Mouse (Mus musculus) brain, embryonic 14.5 days (tissue): ENCODE results near the gene Chmp5. TPM values are rescaled to one million over a fixed set of nuclear protein-coding genes. Genes with fewer than 3 reads are reported as not detected.
"Not testable (repeated sequence)": the region's sequence is repeated elsewhere in the genome, so short reads cannot be mapped to it uniquely, and the experiment has no call there.

Experiments used
- DNase-seq: peaks from one replicate; pipeline ENCODE4 v3.0.0-alpha.2; 2011; ENCODE audit warnings: low read depth
- CTCF ChIP-seq: fragments of 200-500 bp; IDR thresholded peaks from 2 replicates; pipeline ENCODE4 v1.5.1; 2012; ENCODE audit warnings: inconsistent platforms, mild to moderate bottlenecking, moderate library complexity, borderline replicate concordance; ENCODE audit not compliant: insufficient read depth, insufficient read length; ENCODE audit errors: extremely low read depth
- POLR2A ChIP-seq: fragments of 200-500 bp; IDR thresholded peaks from 2 replicates; pipeline ENCODE4 v1.6.1; 2012; ENCODE audit warnings: mild to moderate bottlenecking, inconsistent platforms, borderline replicate concordance; ENCODE audit not compliant: poor library complexity, insufficient read depth, insufficient read length, severe bottlenecking; ENCODE audit errors: extremely low read depth
- polyA plus RNA-seq: library from polyadenylated mRNA; depleted of rRNA; stranded (reverse); fragments of >200 nt; gene quantifications from 2 replicates; pipeline ENCODE4 v1.2.3, GENCODE M21; 2012

The Chmp5 gene
- polyA plus RNA-seq, 1 experiment = 97.4 TPM

DNA sequence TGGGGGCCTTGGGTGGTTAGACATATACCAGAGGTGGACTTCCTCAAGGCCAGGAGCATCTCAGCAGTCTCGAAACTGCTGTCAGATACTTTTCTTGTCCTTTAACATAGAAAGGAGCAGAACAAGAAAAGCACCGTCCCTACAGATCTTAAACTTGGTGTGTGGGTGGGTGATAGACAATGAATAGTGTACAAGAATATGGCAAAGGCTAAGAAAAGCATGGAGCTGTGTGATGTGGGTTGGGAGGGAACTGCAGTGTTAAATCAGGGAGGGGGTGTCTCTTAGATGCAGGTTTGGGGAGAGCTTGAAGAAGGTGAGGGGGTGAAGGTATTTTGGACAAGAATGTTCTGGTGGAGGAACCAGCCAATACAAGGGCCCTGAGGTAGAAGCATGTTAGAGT is 27.6 kb upstream of the Chmp5 start:
- no peak for DNase-seq
- TF ChIP-seq CTCF (no peak), POLR2A (no peak)

DNA sequence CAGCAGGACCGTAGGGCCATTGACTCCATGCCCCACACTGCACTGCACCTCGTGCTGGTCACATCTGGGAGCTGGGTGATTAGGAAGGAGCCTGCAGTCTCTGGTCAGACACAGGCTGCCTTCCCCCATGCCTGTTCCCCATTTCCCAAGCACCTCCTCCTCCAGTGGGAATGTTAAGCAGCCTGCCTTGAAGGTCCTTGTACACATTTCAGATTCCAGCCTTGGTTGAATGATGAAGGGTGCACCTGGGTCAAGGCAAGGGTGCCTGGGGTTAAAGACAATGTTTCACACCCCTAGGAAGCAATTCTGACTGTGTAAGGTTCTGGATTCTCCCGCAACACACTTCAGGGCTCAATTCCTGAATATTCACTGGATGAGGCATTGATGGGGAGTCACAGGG is 26.9 kb upstream of the Chmp5 start:
- TF ChIP-seq POLR2A (no peak), CTCF (no peak)
- DNase-seq = no peak

DNA sequence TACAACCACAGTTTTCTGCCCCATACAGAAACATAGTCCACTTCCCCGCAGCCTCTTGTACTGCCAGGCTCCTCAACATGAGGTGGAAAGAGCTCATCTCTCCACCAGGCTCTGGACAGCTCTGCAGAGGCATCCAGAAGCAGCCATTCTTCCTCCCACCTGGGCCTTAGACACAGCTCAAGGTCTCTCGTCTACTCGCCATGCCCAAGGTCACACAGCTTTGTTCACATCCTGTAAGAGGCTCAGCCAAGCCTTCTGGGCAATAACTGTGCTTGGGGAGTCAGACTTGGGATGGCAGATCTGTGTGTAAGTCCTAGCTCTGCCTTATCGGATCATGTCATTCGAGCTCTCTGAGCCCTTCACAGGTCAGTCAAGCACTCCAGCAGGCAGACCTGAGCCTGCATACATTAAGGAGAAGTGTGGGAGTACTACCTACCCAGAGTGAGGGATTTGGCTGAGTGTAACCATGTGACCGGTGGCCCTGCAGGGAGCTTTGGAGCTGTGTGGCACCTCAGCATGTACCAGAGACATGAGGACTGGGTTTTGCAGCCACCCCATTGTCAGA is 25.0 kb upstream of the Chmp5 start:
- TF ChIP-seq CTCF (no peak), POLR2A (no peak)
- no peak for DNase-seq

DNA sequence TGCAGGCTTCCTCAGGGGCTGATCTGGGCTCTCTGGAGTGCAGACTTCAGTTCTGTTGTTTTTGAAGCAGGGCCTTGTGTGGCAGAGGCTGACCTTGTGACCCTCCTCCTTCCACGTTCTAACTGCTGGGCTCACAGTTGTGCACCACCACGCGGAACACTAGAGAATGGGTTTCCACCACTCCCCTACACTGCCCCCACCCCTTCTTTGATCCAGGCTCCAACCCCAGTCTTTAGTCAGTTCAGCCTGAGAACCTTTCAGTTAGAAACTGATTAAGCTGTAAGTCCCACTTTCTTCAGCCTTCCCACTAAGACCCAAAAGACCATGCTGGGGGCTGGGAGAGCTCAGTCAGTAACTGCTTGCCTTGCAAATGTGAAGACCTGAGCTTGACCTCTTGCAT is 22.6 kb upstream of the Chmp5 start:
- no peak for TF ChIP-seq CTCF
- TF ChIP-seq POLR2A = no peak
- DNase-seq = no peak

DNA sequence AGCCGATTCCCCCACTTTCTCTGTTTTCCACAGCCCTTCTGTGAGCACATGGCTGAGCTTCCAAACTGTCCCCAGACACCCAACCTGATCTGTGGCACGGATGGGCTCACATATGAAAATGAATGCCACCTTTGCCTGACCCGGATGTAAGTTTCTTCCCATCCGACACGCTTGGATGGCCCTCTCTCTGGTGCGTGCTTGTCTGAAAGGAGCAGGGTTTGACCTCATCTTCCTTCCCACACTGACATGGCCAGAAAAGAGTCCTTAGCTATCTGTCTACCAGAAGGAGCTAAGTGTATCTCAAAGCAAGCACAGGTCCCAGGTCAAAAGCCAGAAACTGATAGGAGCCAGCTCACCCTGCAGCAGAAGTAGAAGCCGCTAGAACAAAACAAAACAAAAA is 19.2 kb upstream of the Chmp5 start:
- TF ChIP-seq CTCF (no peak), POLR2A (no peak)

DNA sequence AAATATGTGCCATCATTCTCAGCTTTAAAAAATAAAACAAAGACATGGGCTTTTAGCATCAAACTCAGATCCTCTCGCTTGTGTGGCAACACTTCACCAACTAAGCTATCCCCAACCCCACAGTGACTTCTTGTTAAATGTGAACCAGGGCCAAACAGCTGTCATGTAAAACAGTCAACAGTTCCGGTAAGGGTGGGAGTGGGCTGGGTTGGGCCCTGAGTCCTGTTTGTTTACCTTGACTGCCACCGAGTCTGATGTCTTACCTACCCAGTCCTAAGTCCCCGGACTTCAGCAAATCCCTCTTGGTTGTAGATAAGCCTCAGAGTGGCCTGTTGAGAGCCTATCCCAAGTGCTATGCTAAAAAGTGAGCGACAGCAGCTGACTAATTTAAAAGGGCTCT is 14.5 kb upstream of the Chmp5 start:
- no peak for DNase-seq
- TF ChIP-seq POLR2A (no peak), CTCF (no peak)

More for the DNA sequence above, 19.2 kb upstream of the Chmp5 start:
- no peak for DNase-seq

DNA sequence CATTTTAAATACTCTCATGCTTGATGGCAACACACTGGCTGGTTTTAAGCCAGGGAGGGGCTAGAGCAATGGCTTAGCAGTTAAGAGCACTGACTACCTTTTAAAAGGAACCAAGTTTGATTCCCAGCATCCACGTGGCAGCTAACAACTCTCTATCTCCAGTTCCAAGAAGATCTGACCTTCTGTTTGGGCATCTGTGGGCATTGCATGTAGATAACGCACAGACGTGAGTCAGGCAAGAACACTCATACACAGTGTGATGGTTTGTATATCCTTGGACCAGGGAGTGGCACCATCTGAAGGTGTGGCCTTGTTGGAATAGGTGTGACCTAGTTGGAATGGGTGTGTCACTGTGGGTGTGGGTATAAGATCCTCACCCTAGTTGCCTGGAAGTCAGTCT is 13.8 kb upstream of the Chmp5 start:
- not testable (repeated sequence) for DNase-seq

DNA sequence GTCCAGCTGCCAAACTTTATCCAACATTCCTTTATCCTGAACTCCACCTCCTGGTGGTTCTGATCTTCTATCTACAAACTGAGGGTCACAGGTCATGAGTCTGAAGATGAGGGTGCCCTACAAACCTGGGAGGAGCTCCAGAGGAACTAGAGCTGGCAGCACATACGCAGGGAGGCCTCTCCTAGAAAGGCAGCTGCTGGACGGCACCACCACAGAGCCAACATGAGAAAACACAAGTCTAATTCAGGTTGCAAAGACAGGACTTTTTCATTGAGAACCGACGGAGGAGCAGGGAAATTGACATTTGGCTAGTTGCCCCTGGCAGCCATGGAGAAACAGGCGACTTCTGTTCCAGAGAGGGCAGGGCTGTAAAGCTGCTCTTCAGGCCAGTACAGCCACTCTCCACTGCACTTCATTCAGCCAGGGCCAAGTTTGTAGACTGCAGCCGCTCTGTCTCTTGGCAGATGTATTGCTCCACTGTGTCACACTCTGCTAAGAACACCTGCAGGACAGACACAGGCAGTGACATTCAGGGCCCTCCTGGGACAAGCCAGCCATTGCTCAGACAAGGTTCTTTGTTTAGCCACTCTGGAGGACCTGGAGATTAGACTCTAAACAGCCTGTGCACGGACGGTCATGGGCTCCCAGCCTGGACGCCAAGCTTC is 11.9 kb upstream of the Chmp5 start:
- DNase-seq = peak; percentile 55
- TF ChIP-seq CTCF (no peak), POLR2A (no peak)

DNA sequence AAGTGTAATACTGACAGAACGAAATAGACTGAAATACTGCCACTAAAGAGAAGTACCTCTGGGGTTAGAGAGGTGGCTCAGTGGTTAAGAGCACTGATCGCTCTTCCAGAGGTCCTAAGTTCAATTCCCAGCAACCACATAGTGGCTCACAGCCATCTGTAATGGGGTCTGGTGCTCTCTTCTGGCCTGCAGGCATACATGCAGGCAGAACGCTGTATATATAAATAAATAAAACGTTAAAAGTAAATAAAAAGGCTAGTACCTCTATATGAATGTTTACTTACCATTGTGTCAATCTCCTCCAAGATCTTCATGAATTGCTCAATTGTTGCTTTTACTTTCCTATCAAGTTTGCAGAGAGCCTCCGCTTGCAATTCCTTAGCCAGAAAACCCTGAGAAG is 9.4 kb upstream of the Chmp5 start:
- DNase-seq = no peak
- TF ChIP-seq CTCF (no peak), POLR2A (no peak)

DNA sequence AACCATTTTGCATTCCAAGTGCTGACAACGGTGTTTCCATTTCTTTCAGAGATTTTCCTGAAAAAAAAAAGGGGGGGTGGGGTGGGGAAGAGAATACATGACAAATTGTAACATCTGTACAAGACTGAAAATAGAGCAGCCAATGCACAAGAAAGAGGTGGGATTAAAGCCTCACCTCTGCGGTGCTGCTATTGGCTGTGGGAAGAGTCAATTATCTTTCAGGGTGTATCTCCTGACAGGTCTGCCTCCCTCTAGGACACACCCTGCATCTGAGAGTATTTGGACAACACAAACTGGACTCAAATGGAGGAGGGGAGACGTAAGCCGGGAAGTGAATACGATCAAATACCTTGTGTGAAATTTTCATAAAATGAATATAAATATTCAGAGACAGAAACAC is 4.6 kb upstream of the Chmp5 start:
- TF ChIP-seq CTCF (no peak), POLR2A (no peak)
- DNase-seq = no peak

DNA sequence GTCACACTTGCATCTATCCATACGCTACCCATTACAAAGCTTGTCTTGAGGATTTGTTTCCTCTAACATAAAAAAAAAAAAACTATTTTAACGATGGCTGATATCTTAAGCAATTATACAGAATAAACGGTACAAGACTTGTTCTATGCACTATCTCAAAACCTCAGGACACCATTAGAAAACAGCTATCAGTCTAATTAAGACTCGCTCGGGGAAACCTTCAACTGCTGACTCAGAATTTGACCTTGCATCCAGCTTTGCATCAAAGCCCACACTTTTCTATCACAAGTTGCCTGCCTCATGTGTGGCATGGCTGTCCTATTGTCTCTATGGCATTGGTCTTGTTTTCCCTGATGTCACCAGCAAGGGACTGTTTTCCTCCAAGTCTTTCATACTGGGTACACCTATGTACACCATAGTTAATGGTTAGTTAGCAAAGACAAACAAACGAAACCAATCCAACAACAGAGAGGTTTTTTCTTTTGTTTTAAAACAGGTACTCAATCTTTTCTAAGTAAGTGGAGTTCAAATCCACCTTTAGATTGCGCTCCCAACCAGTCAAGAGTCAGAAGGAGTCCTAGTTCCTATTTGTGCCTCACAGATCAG is 1.6 kb upstream of the Chmp5 start:
- TF ChIP-seq POLR2A (no peak), CTCF (no peak)
- DNase-seq = no peak

DNA sequence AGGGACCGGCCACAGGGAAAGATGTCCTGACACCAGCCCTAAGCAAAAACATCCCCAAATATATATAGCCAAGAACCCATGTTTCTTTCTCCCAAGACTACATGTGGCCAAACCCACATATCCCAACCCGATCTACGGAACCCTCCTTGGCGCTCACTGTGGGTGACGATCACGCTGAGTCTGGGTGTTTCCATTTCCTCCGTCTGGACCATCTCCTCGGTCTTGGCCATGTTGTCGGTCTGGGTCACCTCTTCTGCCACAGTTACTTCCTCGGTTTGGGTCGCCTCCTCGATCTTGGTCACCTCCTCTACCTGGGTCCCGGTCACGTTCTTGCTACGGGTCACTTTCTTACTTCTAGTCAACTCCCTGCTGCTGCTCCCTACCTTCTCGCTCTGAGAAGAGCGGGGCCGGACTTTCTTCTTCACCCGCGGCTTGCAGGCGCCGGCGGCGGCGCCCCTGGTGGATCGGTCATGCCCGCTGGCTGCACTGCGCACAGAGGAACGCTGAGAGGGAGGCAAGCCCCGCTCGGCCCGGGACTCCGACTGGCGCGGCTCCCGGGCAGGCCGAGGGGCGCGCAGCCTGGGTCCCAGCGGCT is 545 bp upstream of the Chmp5 start:
- no peak for DNase-seq
- TF ChIP-seq POLR2A = no peak
- no peak for TF ChIP-seq CTCF

DNA sequence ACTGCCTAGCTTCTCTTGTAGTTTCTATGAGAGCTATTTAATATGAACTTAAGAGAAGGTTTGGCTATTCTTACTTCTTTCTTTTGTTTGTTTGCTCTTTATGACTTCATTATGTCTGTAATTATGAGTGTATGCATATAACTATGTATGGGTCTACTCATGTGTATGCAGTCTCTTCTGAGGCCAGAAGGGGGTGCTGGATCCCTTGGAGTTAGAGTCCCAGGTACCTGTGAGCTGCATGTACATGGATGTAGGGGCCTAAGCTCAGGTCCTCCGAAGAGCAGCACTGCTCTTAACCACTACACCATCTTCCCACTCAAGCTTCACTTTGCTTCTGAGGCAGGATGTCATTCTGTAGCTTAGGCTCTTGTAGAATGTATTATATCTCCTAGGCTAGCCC is 5.3 kb downstream of the Chmp5 start:
- TF ChIP-seq CTCF (peak; percentile 34; the same call in 1 of the 2 replicates), POLR2A (no peak)
- DNase-seq = no peak
